Mouse (Mus musculus): ENCODE results near the gene Thap3.

DNA sequence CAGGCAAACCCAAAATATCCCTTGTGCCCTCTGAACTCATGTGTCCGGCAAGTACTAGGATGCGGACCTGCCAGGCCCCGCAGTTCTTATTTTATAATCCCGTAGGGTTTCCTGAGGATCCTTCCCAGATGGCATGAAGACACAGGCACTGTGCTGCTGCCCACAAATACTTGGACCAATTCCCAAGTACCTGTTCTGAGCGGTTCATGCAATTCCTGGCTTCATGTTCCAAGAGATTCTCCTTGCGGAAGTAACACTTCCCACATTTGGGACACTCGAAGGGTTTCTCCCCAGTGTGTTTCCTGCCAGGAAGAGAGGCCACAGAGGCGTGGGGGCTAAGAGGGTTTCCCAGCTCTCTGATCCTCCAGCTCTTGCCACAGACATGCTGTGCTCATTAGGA, 33.7 kb upstream of the Thap3 start:
- no peak for TF ChIP-seq GATA1 (IDR thresholded peaks at IDR 0.05; ENCODE audit: borderline replicate concordance, low read length)
- TF ChIP-seq CTCF (IDR thresholded peaks at IDR 0.05; ENCODE audit: low read depth, low read length): no peak
